Mouse (Mus musculus) spleen, adult 12 weeks (tissue): ENCODE data around the gene March2.
A peak's percentile ranks its signal among the peaks of the same experiment; 100 is the strongest.
"Not testable (repeated sequence)": the region's sequence is repeated elsewhere in the genome, so short reads cannot be mapped to it uniquely, and the experiment has no call there.

Experiments used
- DNase-seq: peaks from one replicate; pipeline ENCODE4 v3.0.0; 2022; ENCODE audit warnings: low spot score

The March2 gene

GRCm38 (mm10) chr17:33718384-33718881, at the start of gene March2:
Gene March2, minus strand, starts transcription at chr17:33718670.
- DNase-seq, result peak; percentile 98

GRCm38 (mm10) chr17:33766389-33766788, 47.9 kb upstream of the March2 start:
- DNase-seq, result no peak

- DNase-seq, result peak; percentile 98
These were observed 42.0 kb upstream of the March2 start, which contains the start of gene Rab11b for GRCm38 (mm10) chr17:33760255-33761165. Gene Rab11b, minus strand, starts transcription at chr17:33760530.

GRCm38 (mm10) chr17:33759767-33760254, 41.3 kb upstream of the March2 start:
- DNase-seq, result peak; percentile 95

GRCm38 (mm10) chr17:33757231-33757630, 38.8 kb upstream of the March2 start:
- DNase-seq, result no peak

- no peak for DNase-seq
These were observed 37.8 kb upstream of the March2 start for GRCm38 (mm10) chr17:33756108-33756790.

GRCm38 (mm10) chr17:33755418-33756107, 37.1 kb upstream of the March2 start:
- no peak for DNase-seq

- DNase-seq, result no peak
These were observed 36.2 kb upstream of the March2 start for GRCm38 (mm10) chr17:33754656-33755055.

- DNase-seq, result no peak
These were observed 33.8 kb upstream of the March2 start for GRCm38 (mm10) chr17:33752297-33752696.

- DNase-seq, result no peak
These were observed 32.7 kb upstream of the March2 start for GRCm38 (mm10) chr17:33751181-33751580.

- DNase-seq, result no peak
These were observed 31.0 kb upstream of the March2 start for GRCm38 (mm10) chr17:33749451-33749850.

- DNase-seq, result no peak
These were observed 27.5 kb upstream of the March2 start for GRCm38 (mm10) chr17:33746011-33746410.

GRCm38 (mm10) chr17:33744686-33745384, 26.4 kb upstream of the March2 start:
- DNase-seq, result no peak

GRCm38 (mm10) chr17:33742420-33742819, 23.9 kb upstream of the March2 start:
- DNase-seq, result no peak

- DNase-seq, result not testable (repeated sequence)
These were observed 15.1 kb upstream of the March2 start for GRCm38 (mm10) chr17:33733526-33733925.

- not testable (repeated sequence) for DNase-seq
These were observed 14.2 kb upstream of the March2 start for GRCm38 (mm10) chr17:33732556-33733083.

GRCm38 (mm10) chr17:33729215-33729614, 10.7 kb upstream of the March2 start:
- no peak for DNase-seq

GRCm38 (mm10) chr17:33728396-33728795, 9.9 kb upstream of the March2 start:
- no peak for DNase-seq

- no peak for DNase-seq
These were observed 1.4 kb upstream of the March2 start for GRCm38 (mm10) chr17:33719736-33720378.

- no peak for DNase-seq
These were observed 665 bp upstream of the March2 start for GRCm38 (mm10) chr17:33718944-33719725.
